Mouse (Mus musculus) liver, postnatal 0 days (tissue): Measurements from ENCODE around the gene Synm.

Source experiments
- CTCF ChIP-seq: sonication (generic); IDR thresholded peaks from 2 replicates; pipeline ENCODE4 v1.5.1; 2016; ENCODE audit warnings: antibody characterized with exemption, low read depth
- EP300 ChIP-seq: IDR thresholded peaks from 2 replicates; pipeline ENCODE4 v1.6.1; 2016; ENCODE audit warnings: antibody characterized with exemption, low read depth, mild to moderate bottlenecking

DNA sequence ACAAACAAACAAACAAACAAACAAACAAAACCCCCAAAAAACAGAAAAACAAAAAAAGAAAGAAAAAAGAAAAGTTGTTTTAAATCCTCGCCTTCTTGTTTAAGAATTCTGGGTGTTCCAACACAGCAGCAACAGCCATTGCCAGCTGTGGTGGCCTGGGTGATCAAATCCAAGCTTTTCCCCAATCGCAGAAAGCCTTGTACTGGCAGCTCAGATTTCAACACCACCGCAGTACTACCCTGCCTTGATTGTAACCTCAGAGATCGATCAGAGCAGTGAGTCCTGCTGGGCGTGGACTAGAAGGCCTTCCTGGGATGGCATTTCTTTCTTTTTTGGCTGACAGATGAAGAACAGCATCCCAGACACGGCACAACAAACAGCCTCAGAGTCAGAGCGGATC lies 63.6 kb downstream of the Synm start:
- TF ChIP-seq CTCF (no peak), EP300 (no peak)
